Mouse (Mus musculus): Measurements from ENCODE around the gene Zbtb1. TPM values are rescaled to one million over a fixed set of nuclear protein-coding genes. Genes with fewer than 3 reads are reported as not detected.

The Zbtb1 gene
- polyA plus RNA-seq (2015; fragmentation: Illumina TruSeq; extraction: RNeasy Lipid Tissue Mini Kit (QIAGEN cat#74804); ENCODE audit: insufficient read depth, low read depth, low replicate concordance) = 1.3 TPM

GRCm38 (mm10) chr12:76369978-76370830 is at the start of gene Zbtb1:
Gene Zbtb1, plus strand, starts transcription at chr12:76370266.

GRCm38 (mm10) chr12:76324679-76325431 is 45.2 kb upstream of the Zbtb1 start, which contains the start of gene Akap5:
Gene Akap5, plus strand, starts transcription at chr12:76324891.

GRCm38 (mm10) chr12:76369206-76369977 is 674 bp upstream of the Zbtb1 start, which contains the start of gene Zbtb25:
Gene Zbtb25, minus strand, starts transcription at chr12:76369602.

GRCm38 (mm10) chr12:76403886-76404537 is 33.9 kb downstream of the Zbtb1 start, which contains the start of gene Hspa2:
Gene Hspa2, plus strand, starts transcription at chr12:76404176.

GRCm38 (mm10) chr12:76417433-76417854 is 47.4 kb downstream of the Zbtb1 start, which contains the start of gene Ppp1r36:
Gene Ppp1r36, plus strand, starts transcription at chr12:76417538.

Other genes with a start within 250 kb of the Zbtb1 start
- gene Esr2, start 193.0 kb upstream of the Zbtb1 start, polyA plus RNA-seq (2015; fragmentation: Illumina TruSeq; extraction: RNeasy Lipid Tissue Mini Kit (QIAGEN cat#74804); ENCODE audit: insufficient read depth, low read depth, low replicate concordance) = not detected
- gene Tex21, start 123.5 kb upstream of the Zbtb1 start, polyA plus RNA-seq (2015; fragmentation: Illumina TruSeq; extraction: RNeasy Lipid Tissue Mini Kit (QIAGEN cat#74804); ENCODE audit: insufficient read depth, low read depth, low replicate concordance) = not detected
- gene Mthfd1, start 115.0 kb upstream of the Zbtb1 start, polyA plus RNA-seq (2015; fragmentation: Illumina TruSeq; extraction: RNeasy Lipid Tissue Mini Kit (QIAGEN cat#74804); ENCODE audit: insufficient read depth, low read depth, low replicate concordance) = 12.4 TPM
- 0.48 TPM for gene Akap5, start 45.4 kb upstream of the Zbtb1 start, polyA plus RNA-seq (2015; fragmentation: Illumina TruSeq; extraction: RNeasy Lipid Tissue Mini Kit (QIAGEN cat#74804); ENCODE audit: insufficient read depth, low read depth, low replicate concordance)
- 0.94 TPM for gene Zbtb25, start 664 bp upstream of the Zbtb1 start, polyA plus RNA-seq (2015; fragmentation: Illumina TruSeq; extraction: RNeasy Lipid Tissue Mini Kit (QIAGEN cat#74804); ENCODE audit: insufficient read depth, low read depth, low replicate concordance)
- 1.1 TPM for gene Hspa2, start 33.9 kb downstream of the Zbtb1 start, polyA plus RNA-seq (2015; fragmentation: Illumina TruSeq; extraction: RNeasy Lipid Tissue Mini Kit (QIAGEN cat#74804); ENCODE audit: insufficient read depth, low read depth, low replicate concordance)
- gene Ppp1r36, start 47.3 kb downstream of the Zbtb1 start, polyA plus RNA-seq (2015; fragmentation: Illumina TruSeq; extraction: RNeasy Lipid Tissue Mini Kit (QIAGEN cat#74804); ENCODE audit: insufficient read depth, low read depth, low replicate concordance) = 0.55 TPM
- 16.5 TPM for gene Plekhg3, start 160.6 kb downstream of the Zbtb1 start, polyA plus RNA-seq (2015; fragmentation: Illumina TruSeq; extraction: RNeasy Lipid Tissue Mini Kit (QIAGEN cat#74804); ENCODE audit: insufficient read depth, low read depth, low replicate concordance)